Mouse (Mus musculus): ENCODE measurements at regions not wholly inside any gene's neighbourhood (a gene's known extent, or its start where the extent isn't known, plus 50 kb on each side); places are given as distances from the start of the nearest gene placed in this dataset.
A peak's percentile ranks its signal among the peaks of the same experiment; 100 is the strongest.
"Not testable (repeated sequence)": the region's sequence is repeated elsewhere in the genome, so short reads cannot be mapped to it uniquely, and the experiment has no call there.

GRCm38 (mm10) chr16:31547391-31547790, 115.9 kb upstream of the Dlg1 start:
- no peaks in the 10 kb centered on the region for H3K9me3 ChIP-seq (ENCODE audit: control insufficient read depth, low read length)
- H3K36me3 ChIP-seq (ENCODE audit: control insufficient read depth, insufficient read depth, low read length), result no peaks in the 10 kb centered on the region
- H3K4me2 ChIP-seq (replicated peaks; ENCODE audit: low read depth, low read length), result no peak overlapping the region
- DNase-seq (ENCODE audit: low spot score), result peak; percentile 27
- peak overlapping the region; percentile 71; the same call in 1 of the 2 replicates for H3K27ac ChIP-seq (ENCODE audit: low read depth, low read length)
- WGBS, result 46% methylated on average over 10 of the region's 10 CpGs
- peaks cover 2% of the 10 kb centered on the region; the same call in 1 of the 2 replicates for H3K27me3 ChIP-seq (ENCODE audit: control insufficient read depth, insufficient read depth, low read length)
- H3K9ac ChIP-seq (ENCODE audit: low read depth, low read length), result no peak overlapping the region
- no peak for ATAC-seq (ENCODE audit: low FRiP score)
- 0 out of 2 replicates have a peak, but pooled peaks cover 4% of the 10 kb centered on the region for H3K4me1 ChIP-seq (replicated peaks; ENCODE audit: control insufficient read depth, insufficient read depth, low read length)
- H3K4me3 ChIP-seq (ENCODE audit: low read depth, low read length), result no peak overlapping the region

- H3K4me3 ChIP-seq (ENCODE audit: low read depth, low read length), result no peak overlapping the region
- no peaks in the 10 kb centered on the region for H3K9me3 ChIP-seq (ENCODE audit: control insufficient read depth, low read length)
- 0 out of 2 replicates have a peak, but pooled peaks cover 4% of the 10 kb centered on the region for H3K4me1 ChIP-seq (replicated peaks; ENCODE audit: control insufficient read depth, insufficient read depth, low read length)
- no peak overlapping the region for H3K27ac ChIP-seq (ENCODE audit: low read depth, low read length)
- WGBS, result 74% methylated on average over 5 of the region's 5 CpGs
- DNase-seq (ENCODE audit: low spot score) (no peak), ATAC-seq (ENCODE audit: low FRiP score) (no peak)
- peaks cover under 1% of the 10 kb centered on the region; the same call in 1 of the 2 replicates for H3K27me3 ChIP-seq (ENCODE audit: control insufficient read depth, insufficient read depth, low read length)
- H3K9ac ChIP-seq (ENCODE audit: low read depth, low read length), result no peak overlapping the region
- H3K36me3 ChIP-seq (ENCODE audit: control insufficient read depth, insufficient read depth, low read length), result no peaks in the 10 kb centered on the region
- no peak overlapping the region for H3K4me2 ChIP-seq (replicated peaks; ENCODE audit: low read depth, low read length)
Observed at GRCm38 (mm10) chr16:31549975-31550374, 113.3 kb upstream of the Dlg1 start.

GRCm38 (mm10) chr16:31550539-31550938, 112.7 kb upstream of the Dlg1 start:
- DNase-seq (ENCODE audit: low spot score); H3K4me3 ChIP-seq (ENCODE audit: low read depth, low read length); H3K36me3 ChIP-seq (ENCODE audit: control insufficient read depth, insufficient read depth, low read length); H3K9ac ChIP-seq (ENCODE audit: low read depth, low read length); H3K4me1 ChIP-seq (replicated peaks; ENCODE audit: control insufficient read depth, insufficient read depth, low read length); ATAC-seq (ENCODE audit: low FRiP score); H3K27me3 ChIP-seq (ENCODE audit: control insufficient read depth, insufficient read depth, low read length); H3K27ac ChIP-seq (ENCODE audit: low read depth, low read length); H3K9me3 ChIP-seq (ENCODE audit: control insufficient read depth, low read length); H3K4me2 ChIP-seq (replicated peaks; ENCODE audit: low read depth, low read length): not testable (repeated sequence)
- 92% methylated on average over 2 of the region's 2 CpGs for WGBS

- Histone ChIP-seq H3K4me3 (ENCODE audit: low read depth, low read length) (no peak overlapping the region), H3K4me1 (replicated peaks; ENCODE audit: control insufficient read depth, insufficient read depth, low read length) (no peaks in the 10 kb centered on the region), H3K36me3 (ENCODE audit: control insufficient read depth, insufficient read depth, low read length) (no peaks in the 10 kb centered on the region), H3K9me3 (ENCODE audit: control insufficient read depth, low read length) (no peaks in the 10 kb centered on the region), H3K27ac (ENCODE audit: low read depth, low read length) (no peak overlapping the region), H3K27me3 (ENCODE audit: control insufficient read depth, insufficient read depth, low read length) (no peaks in the 10 kb centered on the region), H3K4me2 (replicated peaks; ENCODE audit: low read depth, low read length) (no peak overlapping the region), H3K9ac (ENCODE audit: low read depth, low read length) (no peak overlapping the region)
- DNase-seq (ENCODE audit: low spot score) (peak; percentile 33), ATAC-seq (ENCODE audit: low FRiP score) (no peak)
- WGBS, result 22% methylated on average over 11 of the region's 11 CpGs
Observed at GRCm38 (mm10) chr16:31551416-31552151, 111.7 kb upstream of the Dlg1 start.

GRCm38 (mm10) chr16:31553361-31554146, 109.7 kb upstream of the Dlg1 start:
- Histone ChIP-seq H3K4me3 (ENCODE audit: low read depth, low read length) (no peak overlapping the region), H3K27me3 (ENCODE audit: control insufficient read depth, insufficient read depth, low read length) (no peaks in the 10 kb centered on the region), H3K27ac (ENCODE audit: low read depth, low read length) (no peak overlapping the region), H3K4me1 (replicated peaks; ENCODE audit: control insufficient read depth, insufficient read depth, low read length) (no peaks in the 10 kb centered on the region), H3K4me2 (replicated peaks; ENCODE audit: low read depth, low read length) (no peak overlapping the region), H3K9ac (ENCODE audit: low read depth, low read length) (no peak overlapping the region), H3K9me3 (ENCODE audit: control insufficient read depth, low read length) (no peaks in the 10 kb centered on the region), H3K36me3 (ENCODE audit: control insufficient read depth, insufficient read depth, low read length) (no peaks in the 10 kb centered on the region)
- DNase-seq (ENCODE audit: low spot score), result no peak
- WGBS, result 85% methylated on average over 8 of the region's 8 CpGs
- ATAC-seq (ENCODE audit: low FRiP score), result no peak

- Histone ChIP-seq H3K4me1 (replicated peaks; ENCODE audit: control insufficient read depth, insufficient read depth, low read length) (no peaks in the 10 kb centered on the region), H3K9ac (ENCODE audit: low read depth, low read length) (no peak overlapping the region)
- no peak for DNase-seq (ENCODE audit: low spot score)
Observed at GRCm38 (mm10) chr16:31560426-31560825, 102.8 kb upstream of the Dlg1 start.

GRCm38 (mm10) chr16:31564926-31565325, 98.3 kb upstream of the Dlg1 start:
- ATAC-seq (ENCODE audit: low FRiP score), result no peak
- WGBS, result 86% methylated on average over 5 of the region's 5 CpGs

More at GRCm38 (mm10) chr16:31560426-31560825, 102.8 kb upstream of the Dlg1 start:
- no peak for ATAC-seq (ENCODE audit: low FRiP score)
- no peak overlapping the region for H3K4me2 ChIP-seq (replicated peaks; ENCODE audit: low read depth, low read length)
- H3K4me3 ChIP-seq (ENCODE audit: low read depth, low read length), result no peak overlapping the region
- no peaks in the 10 kb centered on the region for H3K9me3 ChIP-seq (ENCODE audit: control insufficient read depth, low read length)
- H3K27ac ChIP-seq (ENCODE audit: low read depth, low read length), result no peak overlapping the region
- H3K36me3 ChIP-seq (ENCODE audit: control insufficient read depth, insufficient read depth, low read length), result no peaks in the 10 kb centered on the region
- no peaks in the 10 kb centered on the region for H3K27me3 ChIP-seq (ENCODE audit: control insufficient read depth, insufficient read depth, low read length)

GRCm38 (mm10) chr16:31568316-31568715, 94.9 kb upstream of the Dlg1 start:
- 90% methylated on average over 6 of the region's 6 CpGs for WGBS
- no peak overlapping the region for H3K4me2 ChIP-seq (replicated peaks; ENCODE audit: low read depth, low read length)
- DNase-seq (ENCODE audit: low spot score), result no peak

More at GRCm38 (mm10) chr16:31564926-31565325, 98.3 kb upstream of the Dlg1 start:
- Histone ChIP-seq H3K9ac (ENCODE audit: low read depth, low read length) (no peak overlapping the region), H3K4me3 (ENCODE audit: low read depth, low read length) (no peak overlapping the region), H3K36me3 (ENCODE audit: control insufficient read depth, insufficient read depth, low read length) (no peaks in the 10 kb centered on the region), H3K27me3 (ENCODE audit: control insufficient read depth, insufficient read depth, low read length) (no peaks in the 10 kb centered on the region), H3K9me3 (ENCODE audit: control insufficient read depth, low read length) (no peaks in the 10 kb centered on the region), H3K4me2 (replicated peaks; ENCODE audit: low read depth, low read length) (no peak overlapping the region), H3K4me1 (replicated peaks; ENCODE audit: control insufficient read depth, insufficient read depth, low read length) (no peaks in the 10 kb centered on the region), H3K27ac (ENCODE audit: low read depth, low read length) (no peak overlapping the region)
- no peak for DNase-seq (ENCODE audit: low spot score)

More at GRCm38 (mm10) chr16:31568316-31568715, 94.9 kb upstream of the Dlg1 start:
- ATAC-seq (ENCODE audit: low FRiP score), result no peak
- Histone ChIP-seq H3K27ac (ENCODE audit: low read depth, low read length) (no peak overlapping the region), H3K9ac (ENCODE audit: low read depth, low read length) (no peak overlapping the region), H3K4me3 (ENCODE audit: low read depth, low read length) (no peak overlapping the region), H3K9me3 (ENCODE audit: control insufficient read depth, low read length) (no peaks in the 10 kb centered on the region), H3K27me3 (ENCODE audit: control insufficient read depth, insufficient read depth, low read length) (no peaks in the 10 kb centered on the region), H3K36me3 (ENCODE audit: control insufficient read depth, insufficient read depth, low read length) (no peaks in the 10 kb centered on the region), H3K4me1 (replicated peaks; ENCODE audit: control insufficient read depth, insufficient read depth, low read length) (no peaks in the 10 kb centered on the region)
